Comparison of ENCODE assay signal across 10 mouse cellular contexts in genomic region chr4:151129725-151130557, GRCm38 (mm10). TPM values are rescaled to one million over a fixed set of nuclear protein-coding genes. Genes with fewer than 3 reads are reported as not detected.
DNase-seq lines count a peak whose midpoint lies in the region; ATAC-seq lines count a peak whose summit lies in the region.
"Had no signal": no experiment of that assay in that cellular context is flagged by ENCODE, and none has a peak within 500 bp of the region (broad histone marks: within the 10 kb centered on the region; RNA-seq: fewer than 3 reads in every experiment).

No protein-coding gene starts in this region.

- peak overlapping the region; percentile 77 for H3K4me2 ChIP-seq in hindbrain, embryonic 16.5 days (ENCODE audit: low read length)
- H3K4me2 ChIP-seq in stomach, embryonic 15.5 days, result peak overlapping the region; percentile 99

- H3K4me1 ChIP-seq in hindbrain, embryonic 16.5 days (ENCODE audit: control insufficient read depth, insufficient read depth, low read depth, low read length), result peaks cover 36% of the 10 kb centered on the region
- peaks cover 18% of the 10 kb centered on the region for H3K4me1 ChIP-seq in stomach, embryonic 15.5 days

- peak; percentile 47 to 48 for DNase-seq in right cerebral cortex, adult 2 months (ENCODE audit: low spot score in 2 of 2)
- DNase-seq in right cerebral cortex, adult 18-20 months, result no peak
- peak; percentile 79 for DNase-seq in gastrocnemius, postnatal 14 days
- DNase-seq in natural killer cell, adult 2 months (ENCODE audit: low spot score in 2 of 2), result no peak
- no peak for DNase-seq in spleen, postnatal 4 days (ENCODE audit: low spot score in 2 of 2)

- H3K27ac ChIP-seq in hindbrain, embryonic 16.5 days (ENCODE audit: low read depth, low read length), result peak overlapping the region; percentile 99
- H3K27ac ChIP-seq in stomach, embryonic 15.5 days, result no peak overlapping the region
- H3K27ac ChIP-seq: macrophage had no signal

- H3K9me3 ChIP-seq in hindbrain, embryonic 16.5 days (ENCODE audit: control insufficient read depth, low read length), result no peaks in the 10 kb centered on the region
- no peaks in the 10 kb centered on the region for H3K9me3 ChIP-seq in stomach, embryonic 15.5 days

- no peaks in the 10 kb centered on the region for H3K27me3 ChIP-seq in hindbrain, embryonic 16.5 days (replicated peaks; ENCODE audit: control insufficient read depth, insufficient read depth, low read length)
- 0 out of 2 replicates have a peak, but pooled peaks cover 9% of the 10 kb centered on the region for H3K27me3 ChIP-seq in stomach, embryonic 15.5 days (replicated peaks)

- no peaks in the 10 kb centered on the region for H3K36me3 ChIP-seq in hindbrain, embryonic 16.5 days (ENCODE audit: control insufficient read depth, insufficient read depth, low read length)
- H3K36me3 ChIP-seq in stomach, embryonic 15.5 days, result no peaks in the 10 kb centered on the region

- intact Hi-C loops in gastrocnemius, postnatal 14 days (cut with DNase I; ENCODE audit: low total_unique reads), result no loop called here

- 51% methylated on average over 16 of the region's 16 CpGs for WGBS in hindbrain, embryonic 16.5 days
- 65% methylated on average over 16 of the region's 16 CpGs for WGBS in stomach, embryonic 15.5 days

- ATAC-seq in hindbrain, embryonic 16.5 days, result no peak
- ATAC-seq in stomach, embryonic 15.5 days (ENCODE audit: insufficient read depth, low FRiP score, low read depth), result no peak

- H3K4me3 ChIP-seq in hindbrain, embryonic 16.5 days (ENCODE audit: low read length), result peak overlapping the region; percentile 50
- peak overlapping the region; percentile 61 for H3K4me3 ChIP-seq in stomach, embryonic 15.5 days (replicated peaks)
- H3K4me3 ChIP-seq: erythroblast, embryonic 14.5 days had no signal

- peak overlapping the region; percentile 83 for H3K9ac ChIP-seq in hindbrain, embryonic 16.5 days (ENCODE audit: low read depth, low read length)
- no peak overlapping the region for H3K9ac ChIP-seq in stomach, embryonic 15.5 days

RNA-seq across cellular contexts. Expression of gene Gm13090, which starts 40.6 kb away (rescaled TPM):
- not detected for total RNA-seq in gastrocnemius, postnatal 14 days (2021)
- not detected in 2 replicates for polyA plus RNA-seq in hindbrain, embryonic 16.5 days (2015; fragmentation: Nextera tagmentation; extraction: Ambion mirVana)
- not detected in 2 replicates for polyA plus RNA-seq in stomach, embryonic 15.5 days (2015; fragmentation: Nextera tagmentation; extraction: Ambion mirVana)
- polyA plus RNA-seq: erythroblast, embryonic 14.5 days; macrophage; urinary bladder, adult 2 months had no signal

Comparison
In these comparisons a context has a peak if more than half of its experiments do, and no peak if none do; other contexts are left out.
1. DNase-seq: peak in right cerebral cortex, adult 2 months (2 of 2) and gastrocnemius, postnatal 14 days (single experiment); none in right cerebral cortex, adult 18-20 months (single experiment), natural killer cell, adult 2 months (0 of 2) and spleen, postnatal 4 days (0 of 2).